Comparison of ENCODE assay signal across 27 mouse cellular contexts in genomic region chr17:75470885-75471610, GRCm38 (mm10). TPM values are rescaled to one million over a fixed set of nuclear protein-coding genes. Genes with fewer than 3 reads are reported as not detected.
A peak's percentile ranks its signal among the peaks of the same experiment; 100 is the strongest.
DNase-seq lines count a peak whose midpoint lies in the region; TF ChIP-seq lines count a peak whose summit lies in the region.
"Had no signal": no experiment of that assay in that cellular context is flagged by ENCODE, and none has a peak within 500 bp of the region (broad histone marks: within the 10 kb centered on the region; RNA-seq: fewer than 3 reads in every experiment).

No protein-coding gene starts in this region.

- peak overlapping the region; percentile 8; the same call in 1 of the 2 replicates for H3K27ac ChIP-seq in gastrocnemius, adult 2 months
- peak overlapping the region; percentile 100 for H3K27ac ChIP-seq in embryonic fibroblast, embryonic 13.5 days (ENCODE audit: insufficient read depth, low read length)
- H3K27ac ChIP-seq: embryonic facial prominence, embryonic 10.5 days; forebrain, embryonic 10.5 days; forebrain, embryonic 13.5 days; hindbrain, embryonic 10.5 days; hindbrain, postnatal 0 days had no signal

- H3K4me3 ChIP-seq in gastrocnemius, adult 2 months: no peak overlapping the region
- no peak overlapping the region for H3K4me3 ChIP-seq in embryonic fibroblast, embryonic 13.5 days (ENCODE audit: insufficient read depth, low read length)
- H3K4me3 ChIP-seq: embryonic facial prominence, embryonic 10.5 days; embryonic facial prominence, embryonic 13.5 days; forebrain, embryonic 10.5 days; forebrain, embryonic 13.5 days; heart, embryonic 12.5 days; heart, embryonic 15.5 days; hindbrain, embryonic 10.5 days; hindbrain, embryonic 13.5 days had no signal

- peaks cover 23% of the 10 kb centered on the region for H3K4me1 ChIP-seq in embryonic fibroblast, embryonic 13.5 days (ENCODE audit: control insufficient read depth, insufficient read depth, low read length)
- H3K4me1 ChIP-seq: embryonic facial prominence, embryonic 10.5 days; forebrain, embryonic 10.5 days; forebrain, embryonic 13.5 days; hindbrain, embryonic 10.5 days had no signal

- no peak for TF ChIP-seq CTCF in gastrocnemius, adult 2 months (IDR thresholded peaks at IDR 0.05)
- TF ChIP-seq CTCF in embryonic fibroblast, embryonic 13.5 days (IDR thresholded peaks at IDR 0.05; ENCODE audit: borderline replicate concordance, insufficient read depth, low read length): no peak

- no peak for TF ChIP-seq POLR2A in embryonic fibroblast, embryonic 13.5 days (IDR thresholded peaks at IDR 0.05; ENCODE audit: low read depth, low read length)

- no peak for DNase-seq in gastrocnemius, adult 2 months
- DNase-seq in gastrocnemius, postnatal 14 days: no peak
- DNase-seq in NIH3T3 (ENCODE audit: low read depth): peak; percentile 37
- no peak for DNase-seq in left cerebral cortex, postnatal 10 days (ENCODE audit: extremely low spot score in 1 of 2, low spot score in 2 of 2)
- no peak for DNase-seq in cerebellum, postnatal 10 days
- DNase-seq: adrenal gland, adult 8-10 months; adrenal gland, postnatal 25 days; cerebellum, adult 8-10 months; cerebellum, postnatal 14 days; embryo, embryonic 11 days; gastrocnemius, postnatal 25 days; heart, adult 18-20 months; heart, postnatal 10 days; heart, postnatal 36 days; kidney, adult 18-20 months; kidney, adult 9 months had no signal

- intact Hi-C loops in gastrocnemius, adult 2 months (cut with DNase I): no loop called here
- intact Hi-C loops in gastrocnemius, postnatal 14 days (cut with DNase I; ENCODE audit: low total_unique reads): no loop called here
- intact Hi-C loops in left cerebral cortex, postnatal 10 days (cut with DNase I): no loop called here

RNA-seq across cellular contexts. Expression of gene Rasgrp3, which starts 35.4 kb away (rescaled TPM):
- 10 to 100 TPM; 31.2 to 52.3 TPM for total RNA-seq in gastrocnemius, adult 2 months (2021)
- 10 to 100 TPM; 27.7 to 29.0 TPM for total RNA-seq in gastrocnemius, postnatal 14 days (2021)
- 3.6 and 7.5 TPM in 2 replicates for polyA plus RNA-seq in embryonic fibroblast, embryonic 13.5 days (2011; ENCODE audit: insufficient read length, low read depth, missing spikeins)
- total RNA-seq in left cerebral cortex, postnatal 10 days (2021): 10 to 100 TPM; 11.6 to 17.2 TPM
- polyA plus RNA-seq: G1E had no signal
